Mouse (Mus musculus) retina, adult 2 months (tissue): Measurements from ENCODE around the gene Gm44511.
"Not testable (repeated sequence)": the region's sequence is repeated elsewhere in the genome, so short reads cannot be mapped to it uniquely, and the experiment has no call there.

ENCODE experiments used
- DNase-seq: peaks from one replicate; pipeline ENCODE4 v3.0.0-alpha.2; 2012; ENCODE audit warnings: low read depth, low spot score

Gm44511 gene

DNA sequence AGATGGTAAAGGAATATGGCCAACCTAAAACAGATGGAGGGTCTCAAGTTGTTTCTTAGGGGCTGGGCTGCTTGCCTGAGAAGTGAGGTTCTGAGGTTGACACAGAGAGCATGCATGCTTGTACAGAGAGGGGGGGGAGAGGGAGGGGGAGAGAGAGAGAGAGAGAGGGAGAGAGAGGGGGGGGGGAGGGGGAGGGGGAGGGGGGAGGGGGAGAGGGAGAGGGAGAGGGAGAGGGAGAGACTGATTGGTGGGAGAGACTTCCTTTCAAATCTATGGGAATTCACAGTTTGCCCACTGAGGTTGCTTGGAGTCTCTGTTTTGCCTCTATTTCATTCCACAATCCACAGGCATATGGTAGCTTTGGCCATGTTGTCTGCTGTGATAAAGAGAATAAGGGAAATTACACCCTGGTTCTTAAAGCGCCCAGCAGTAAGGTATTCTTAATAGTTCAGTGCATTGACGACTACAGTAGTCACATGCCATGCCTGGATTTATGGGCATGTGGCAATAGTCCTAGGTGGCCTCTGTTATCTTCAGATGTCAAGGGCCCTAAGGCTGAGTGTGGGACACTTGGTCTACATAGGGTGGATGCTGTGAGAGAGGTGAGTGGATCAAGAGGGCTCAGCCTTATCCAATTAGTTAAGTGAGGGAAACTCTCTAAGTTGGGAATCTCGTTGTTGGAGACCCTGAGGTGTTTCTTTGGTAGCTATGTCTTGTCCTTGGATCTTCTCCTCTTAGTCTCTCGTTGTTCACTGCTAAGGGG lies 15.4 kb upstream of the Gm44511 start:
- no peak for DNase-seq

DNA sequence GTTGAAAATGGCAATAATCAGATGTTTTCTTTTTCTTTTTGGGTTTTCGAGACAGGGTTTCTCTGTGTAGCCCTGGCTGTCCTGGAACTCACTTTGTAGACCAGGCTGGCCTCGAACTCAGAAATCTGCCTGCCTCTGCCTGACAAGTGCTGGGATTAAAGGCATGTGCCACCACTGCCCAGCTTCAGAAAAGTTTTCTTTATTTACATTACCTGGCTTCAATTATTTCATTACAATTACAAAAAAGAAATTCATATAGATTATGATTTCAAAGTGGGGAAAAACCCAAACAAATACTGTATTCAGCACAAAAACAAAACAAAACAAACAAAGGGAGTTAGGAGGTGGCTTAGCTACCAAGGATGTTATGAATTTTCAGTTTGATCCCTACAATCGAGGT lies 14.6 kb upstream of the Gm44511 start:
- not testable (repeated sequence) for DNase-seq

DNA sequence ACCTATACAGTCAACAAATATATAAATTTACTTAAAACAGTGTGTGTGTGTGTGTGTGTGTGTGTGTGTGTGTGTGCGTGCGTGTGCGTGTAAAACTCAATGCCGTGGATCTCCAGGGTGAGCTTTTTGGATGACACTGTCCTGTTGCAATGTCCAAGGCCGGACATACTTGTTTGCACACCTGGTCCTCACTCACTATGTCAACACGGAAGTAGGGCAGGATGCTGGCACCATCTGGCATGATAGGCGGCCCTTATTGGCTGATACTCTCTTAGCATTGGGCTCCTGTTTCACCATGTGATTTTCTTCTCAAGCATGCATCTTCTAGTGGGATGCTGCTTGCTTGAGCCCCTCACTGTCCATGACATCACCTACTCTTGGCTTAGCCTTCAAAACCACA lies 13.8 kb upstream of the Gm44511 start:
- no peak for DNase-seq

DNA sequence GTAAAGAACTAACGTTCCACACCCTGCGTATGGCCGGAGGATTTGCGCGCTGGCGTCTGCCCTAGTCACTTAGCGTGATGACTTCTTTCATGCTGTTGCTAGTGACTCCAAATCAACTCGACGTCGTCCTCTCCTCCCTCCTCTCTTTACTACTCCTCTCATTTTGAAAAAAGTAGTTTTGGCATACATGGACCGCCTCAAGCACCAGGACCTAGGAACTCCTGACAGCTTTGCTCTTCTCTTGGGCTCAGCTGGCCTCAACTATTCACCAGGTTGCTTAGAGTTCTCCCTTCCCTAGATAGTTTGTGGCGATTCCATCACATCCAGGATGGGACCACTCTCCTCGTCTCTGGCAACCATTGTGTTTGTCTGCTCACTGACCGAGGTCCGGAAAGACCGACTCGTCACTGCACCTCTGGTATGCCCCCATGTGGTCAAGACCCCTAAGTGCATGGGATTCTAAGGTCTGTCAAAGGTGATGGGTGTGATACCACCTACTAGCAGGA lies 13.2 kb upstream of the Gm44511 start:
- DNase-seq = peak; percentile 70

DNA sequence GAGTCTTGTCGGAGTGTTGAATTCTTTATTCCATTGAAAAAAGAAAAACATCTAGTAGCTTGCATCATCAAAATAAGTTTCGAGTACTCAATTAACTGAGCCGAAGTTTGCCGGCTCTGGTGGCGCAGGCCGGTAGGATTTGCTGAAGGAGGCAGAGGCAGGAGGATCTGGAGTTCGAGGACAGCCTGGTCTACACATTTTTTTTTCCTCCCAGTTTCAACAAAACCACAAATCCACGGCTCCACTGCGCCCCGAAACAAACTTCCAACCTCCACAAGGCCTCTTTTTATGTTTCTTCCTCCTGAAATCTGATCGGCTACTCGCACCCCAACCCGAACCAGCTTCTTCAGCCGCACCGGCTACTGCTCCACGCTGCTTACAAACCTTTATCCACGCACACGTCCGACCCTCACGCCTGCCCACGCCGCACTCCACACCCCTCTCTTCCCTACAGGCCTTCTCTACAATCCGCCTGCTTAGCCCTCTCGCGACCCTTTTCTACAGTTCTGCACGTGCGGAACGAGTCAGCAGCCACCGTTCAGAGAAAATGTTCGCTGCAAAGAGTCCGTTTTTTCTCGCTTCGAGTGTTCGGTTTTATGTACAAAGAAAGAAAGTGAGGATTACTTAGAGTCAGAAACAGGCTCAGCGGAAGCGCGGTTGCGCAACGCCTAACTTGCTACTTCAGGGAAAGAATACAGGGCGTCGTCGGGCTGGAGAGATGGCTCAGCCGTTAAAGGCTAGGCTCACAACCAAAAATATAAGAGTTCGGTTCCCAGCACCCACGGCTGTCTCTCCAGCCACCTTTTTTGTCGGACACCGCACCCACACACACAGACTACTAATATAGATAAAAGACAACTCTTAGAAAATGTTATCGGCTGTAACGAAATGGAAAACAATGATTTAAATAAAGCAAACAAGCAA lies 12.5 kb upstream of the Gm44511 start:
- peak; percentile 67 for DNase-seq

DNA sequence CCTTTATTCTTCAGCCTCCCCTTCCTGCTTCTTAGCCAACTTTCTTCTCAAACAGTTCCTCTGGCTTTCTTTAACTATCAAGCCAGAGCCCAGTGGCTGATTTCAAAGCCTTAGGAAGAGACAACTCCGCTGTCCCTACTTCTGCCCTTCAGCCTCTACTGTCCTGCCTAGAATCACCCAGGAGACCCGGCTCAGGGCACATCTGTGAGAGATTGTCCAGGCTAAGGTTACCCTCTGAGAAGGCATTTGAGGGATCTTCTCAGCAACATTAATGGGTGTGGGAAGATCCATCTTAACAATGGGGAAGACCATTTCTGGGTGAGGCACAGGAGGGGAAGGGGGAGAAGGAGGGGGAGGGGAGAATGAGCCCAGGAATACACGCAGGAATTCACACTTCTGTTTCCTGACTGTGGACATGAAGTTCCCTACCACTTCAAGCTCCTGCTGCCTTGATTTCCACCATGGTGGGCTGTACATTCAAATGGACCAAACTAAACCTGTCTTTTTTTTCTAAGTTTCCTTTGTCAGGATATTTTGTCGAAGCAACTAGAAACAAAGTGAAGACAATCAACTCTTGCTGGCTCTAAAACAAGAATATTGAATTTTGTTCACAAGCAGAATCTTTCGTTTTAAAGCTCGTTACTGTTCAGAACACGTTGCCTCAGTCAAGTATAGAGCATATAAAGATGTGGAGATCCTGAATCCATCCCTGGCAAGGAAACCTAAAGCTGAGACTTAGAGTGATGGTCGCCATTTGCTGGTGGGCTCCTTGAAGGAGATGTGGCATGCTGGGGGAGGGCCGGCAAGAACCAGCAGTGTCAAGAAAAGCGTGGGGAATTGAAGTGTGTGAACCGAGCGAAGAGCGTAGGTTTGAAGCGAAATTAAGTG lies 11.6 kb upstream of the Gm44511 start:
- DNase-seq = no peak

DNA sequence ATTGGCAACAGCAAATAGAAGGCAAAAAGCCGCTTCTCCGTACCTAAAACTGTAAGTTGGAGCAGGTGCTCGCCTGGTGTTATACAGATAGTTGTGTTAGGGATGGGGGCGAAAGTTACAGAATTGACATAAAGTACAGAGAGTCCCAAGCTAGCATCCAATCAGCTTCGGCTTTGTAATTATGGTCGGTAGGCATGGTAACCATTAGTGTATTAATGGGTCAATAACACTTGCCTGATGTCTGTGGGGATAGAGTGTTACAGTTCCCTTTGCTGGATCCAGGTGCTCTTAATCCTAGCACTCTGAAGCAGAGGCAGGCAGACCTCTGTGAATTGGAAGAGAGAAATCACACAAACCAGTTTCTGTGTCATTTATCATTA lies 10.8 kb upstream of the Gm44511 start:
- DNase-seq = no peak

DNA sequence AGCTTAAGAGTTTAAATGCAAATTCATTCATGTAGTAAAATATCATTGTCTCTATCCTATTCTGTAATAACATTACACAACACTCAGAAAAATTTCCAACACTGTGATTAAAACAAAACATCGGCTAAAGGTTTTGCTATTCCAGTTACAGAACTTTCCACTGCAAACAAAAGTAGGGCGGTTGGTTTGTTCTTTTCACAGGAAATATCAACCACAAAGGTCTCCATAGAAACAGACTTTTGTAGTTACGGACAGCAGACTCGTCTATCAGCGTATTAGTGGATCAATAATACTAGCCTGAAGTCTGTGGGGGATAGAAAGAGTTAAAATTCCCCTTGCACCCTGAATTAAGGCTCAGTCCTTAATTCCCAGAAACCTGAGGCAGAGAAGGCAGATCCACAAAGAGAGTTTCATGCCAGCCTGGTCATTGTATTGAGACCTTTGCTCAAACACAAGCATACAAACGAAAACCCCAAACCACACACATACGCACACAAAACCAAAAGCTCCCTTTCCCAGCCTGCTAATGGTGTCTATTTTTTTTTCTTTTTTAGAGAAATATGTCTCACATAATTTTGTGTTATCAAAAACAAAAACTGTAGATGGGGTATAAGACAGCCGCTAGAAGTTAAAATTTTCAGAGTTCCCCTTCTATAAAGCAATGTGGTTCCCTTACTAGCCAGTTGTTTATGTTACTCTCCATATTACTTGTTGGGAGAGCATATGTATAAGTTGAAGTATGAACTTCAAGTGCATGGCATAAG lies 10.3 kb upstream of the Gm44511 start:
- no peak for DNase-seq

DNA sequence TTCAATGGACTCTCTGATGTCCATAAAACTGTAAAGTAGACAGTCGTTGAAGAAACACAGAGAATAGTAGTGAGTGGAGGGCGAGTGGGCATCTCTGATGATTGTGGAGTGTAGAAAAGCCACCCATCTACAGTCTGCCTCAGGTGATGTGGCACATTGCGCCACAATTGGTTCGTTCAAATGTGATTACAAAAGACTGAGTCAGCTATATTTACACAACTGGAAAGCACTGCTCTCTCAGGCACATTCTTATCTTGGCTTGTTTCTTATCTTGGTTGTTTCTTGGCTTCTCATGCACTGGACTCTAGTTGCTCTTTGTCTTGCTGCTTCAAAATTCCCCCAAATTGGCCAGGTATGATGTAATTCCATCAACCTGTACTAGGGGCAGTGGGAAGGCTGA lies 9.5 kb upstream of the Gm44511 start:
- DNase-seq = no peak

DNA sequence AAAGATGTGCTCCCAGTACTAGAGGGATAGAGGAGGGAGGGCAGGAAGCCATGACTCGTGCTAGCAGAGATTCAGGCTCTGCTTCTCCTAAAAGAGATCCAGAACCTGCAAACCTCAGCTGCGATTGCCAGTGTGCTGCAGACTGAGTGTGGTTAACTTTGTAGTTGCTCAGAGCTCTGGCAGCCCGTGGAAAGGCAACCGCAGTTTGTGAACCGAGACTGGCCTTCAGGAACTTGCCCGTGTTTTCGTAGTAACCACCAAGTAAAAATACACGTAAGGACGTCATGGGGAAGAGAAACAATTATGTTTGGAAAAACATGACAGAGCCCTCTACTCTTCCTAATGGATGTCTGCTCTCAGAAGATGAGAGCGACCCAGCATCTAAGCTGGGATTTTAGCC lies 6.9 kb upstream of the Gm44511 start:
- DNase-seq = no peak

DNA sequence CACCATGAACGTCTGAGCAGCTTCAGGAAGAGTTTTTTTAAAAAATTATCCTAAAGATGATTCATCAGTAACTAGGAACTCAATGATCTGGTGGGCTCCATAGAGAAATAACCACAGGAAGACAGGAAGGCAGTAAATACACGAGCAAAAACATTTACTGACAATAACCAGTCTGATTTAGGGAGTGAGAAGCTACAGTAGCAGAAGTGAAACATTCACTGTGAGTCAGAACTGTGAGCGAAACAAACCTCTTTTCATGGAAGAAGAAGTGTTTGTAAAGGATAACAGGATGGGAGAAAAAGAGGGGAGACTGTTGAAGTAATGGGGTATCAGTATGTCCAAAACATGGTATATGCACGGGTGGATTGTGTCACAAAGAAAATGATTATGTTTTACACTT lies 3.7 kb upstream of the Gm44511 start:
- no peak for DNase-seq

DNA sequence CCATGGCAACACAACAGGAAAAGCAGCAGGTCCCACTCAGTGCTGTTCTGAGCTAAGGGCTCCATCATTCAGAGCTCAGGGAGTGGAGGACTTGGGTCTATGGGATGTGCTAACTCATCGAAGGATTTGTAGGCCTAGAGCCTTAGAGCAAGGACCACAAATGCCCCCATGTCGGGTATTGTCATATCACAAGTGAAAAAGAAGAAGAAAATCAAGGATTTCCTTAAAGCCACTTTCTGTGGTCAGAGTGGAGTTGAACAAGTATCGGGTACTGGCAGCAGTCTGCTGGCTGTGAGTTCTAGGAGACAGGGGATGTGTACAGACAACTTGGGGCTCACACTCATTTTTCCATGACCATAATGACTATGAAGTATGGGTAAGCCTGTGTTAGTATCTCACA lies 666 bp upstream of the Gm44511 start:
- DNase-seq = no peak

DNA sequence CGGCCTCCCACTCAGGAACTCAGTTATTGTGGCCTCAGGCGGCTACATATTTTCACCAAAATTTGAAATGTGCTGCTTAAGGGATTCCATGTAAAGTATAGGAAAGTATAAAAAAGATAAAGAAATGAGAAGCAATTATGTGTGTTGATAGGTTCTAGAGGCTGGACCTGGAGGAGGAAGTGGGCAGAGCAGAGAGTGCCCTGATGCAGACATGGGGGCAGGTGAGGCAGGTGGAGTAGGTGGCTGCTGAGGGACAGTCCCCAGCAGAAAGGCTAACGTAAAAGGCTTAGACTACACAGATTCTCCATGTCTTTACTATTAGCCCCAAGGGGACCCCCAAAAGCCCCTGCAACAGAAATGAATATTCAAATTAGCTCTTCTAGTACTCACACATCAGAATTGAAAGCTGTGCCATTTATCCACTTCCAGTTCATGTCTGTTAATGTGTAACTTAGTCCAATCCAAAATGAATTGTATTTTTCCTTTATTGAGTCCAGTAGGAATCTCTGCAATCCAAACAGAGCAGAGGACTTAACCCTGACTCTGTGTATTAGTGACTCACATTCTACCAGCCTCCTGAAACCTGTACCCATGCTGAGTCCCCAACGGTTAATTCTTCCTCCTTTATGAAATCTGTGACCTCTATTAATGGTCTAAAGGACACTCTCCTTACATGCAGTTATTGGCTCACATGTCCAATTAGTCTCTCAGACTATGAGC lies 7.9 kb downstream of the Gm44511 start:
- DNase-seq = no peak

DNA sequence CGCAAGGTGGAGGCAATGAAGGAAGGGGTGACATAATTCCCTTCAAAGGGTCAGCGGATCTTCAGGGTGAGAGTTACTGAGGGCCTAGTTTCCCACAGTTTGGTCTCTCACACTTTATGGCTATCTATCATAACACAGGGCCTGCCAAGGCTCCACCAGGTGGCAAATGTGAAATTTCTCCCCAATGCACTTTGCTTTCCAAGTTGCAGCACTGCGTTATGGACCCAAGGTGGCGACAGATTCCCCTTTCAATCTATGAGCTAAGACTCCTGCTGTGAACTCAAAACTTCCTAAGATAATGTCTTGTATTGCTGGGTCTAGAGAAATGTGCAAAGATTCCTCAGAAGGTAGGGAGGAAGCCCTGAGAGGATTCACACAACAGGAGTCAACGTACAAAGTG lies 17.6 kb downstream of the Gm44511 start:
- no peak for DNase-seq

DNA sequence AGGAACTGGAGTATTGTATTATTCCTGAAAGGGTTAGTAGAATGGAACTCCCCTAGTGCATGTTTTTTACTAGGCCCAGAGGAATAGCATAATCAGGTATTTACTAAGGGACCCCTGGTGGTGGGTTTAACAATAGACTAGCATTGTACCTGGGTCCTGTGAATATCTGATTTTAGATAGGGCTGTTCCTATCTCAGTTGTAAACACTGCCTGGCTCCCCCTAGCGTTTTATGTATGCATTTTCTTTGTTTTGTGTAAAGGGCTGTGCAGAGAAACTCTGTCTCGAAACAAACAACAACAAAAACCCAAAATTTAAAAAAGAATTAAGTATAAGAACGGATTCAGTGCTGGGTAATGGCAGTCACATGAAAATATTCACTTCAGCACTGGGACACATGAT lies 19.1 kb downstream of the Gm44511 start:
- DNase-seq = no peak

DNA sequence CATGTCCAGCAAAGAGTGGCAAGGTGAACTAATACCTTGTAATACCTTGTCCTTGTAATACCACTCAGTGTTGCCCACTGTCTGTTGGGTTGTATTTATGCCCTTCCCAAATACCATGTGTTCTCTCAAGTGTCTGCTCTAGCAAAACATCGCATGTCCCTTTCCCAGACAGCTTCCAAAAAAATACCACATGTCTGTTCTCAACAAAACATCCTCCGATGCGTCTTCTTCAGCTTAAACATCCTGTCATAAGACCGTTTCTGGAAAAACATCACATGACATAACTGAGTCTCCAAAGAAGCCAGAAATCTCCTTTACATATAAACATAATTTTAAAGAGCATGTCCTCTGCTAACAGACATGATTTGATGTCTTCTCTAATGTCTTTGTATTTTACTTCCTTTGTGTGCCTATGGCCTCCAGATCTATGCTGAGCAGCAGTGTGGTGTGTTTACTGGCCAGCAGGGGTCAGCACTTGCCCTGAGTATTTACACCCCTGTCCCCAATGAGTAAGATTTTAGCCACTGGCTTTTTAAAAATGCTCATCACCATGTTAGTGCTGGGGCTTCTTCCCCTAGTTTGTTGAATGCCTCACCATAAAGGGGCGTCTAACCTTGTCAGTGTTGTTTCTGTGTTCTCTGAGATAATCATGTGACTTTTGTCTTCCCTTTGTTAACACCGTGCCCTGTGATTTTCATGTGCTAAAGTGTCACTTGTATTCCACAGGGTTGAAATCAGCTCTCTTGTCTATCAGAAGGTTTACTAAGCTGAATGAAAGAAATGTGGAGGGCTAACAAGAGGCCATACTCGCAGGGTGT lies 21.1 kb downstream of the Gm44511 start:
- DNase-seq = not testable (repeated sequence)

DNA sequence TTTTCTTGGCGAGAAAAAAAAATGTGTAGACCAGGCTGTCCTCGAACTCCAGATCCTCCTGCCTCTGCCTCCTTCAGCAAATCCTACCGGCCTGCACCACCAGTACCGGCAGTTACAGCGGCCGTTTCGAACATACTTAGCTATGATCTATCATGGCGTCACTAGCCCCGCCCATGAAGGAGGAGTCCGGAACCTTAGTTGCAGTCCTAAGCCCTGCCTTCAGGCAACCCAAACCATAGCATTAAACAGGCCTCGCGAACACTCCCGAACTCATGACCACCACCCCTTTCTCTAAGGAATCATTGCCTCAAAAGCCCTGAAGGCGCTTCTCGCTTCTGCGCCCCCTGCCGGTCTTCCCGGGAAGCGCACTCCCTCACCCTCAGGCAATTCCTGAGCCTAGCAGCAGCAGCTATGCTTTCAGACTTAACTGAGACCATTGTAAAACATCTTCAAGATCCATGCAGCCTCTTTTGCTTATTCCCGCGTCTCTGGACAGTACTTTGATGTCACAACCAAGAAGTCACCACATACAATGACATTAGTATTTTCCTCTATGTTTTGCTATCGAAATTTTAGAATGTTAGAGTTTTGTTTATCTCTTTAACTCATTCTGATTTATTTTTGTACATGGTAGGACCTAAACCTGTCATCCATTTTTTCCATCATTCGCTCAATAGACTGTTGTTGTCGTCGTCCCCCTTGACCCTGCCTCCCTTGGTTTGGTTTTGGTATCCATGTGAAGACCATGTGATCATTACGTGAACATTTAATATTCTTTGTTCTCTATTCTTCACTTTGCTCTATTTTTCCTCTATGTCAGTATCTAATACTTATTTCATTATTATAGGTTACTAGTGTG lies 22.9 kb downstream of the Gm44511 start:
- DNase-seq = peak; percentile 96

DNA sequence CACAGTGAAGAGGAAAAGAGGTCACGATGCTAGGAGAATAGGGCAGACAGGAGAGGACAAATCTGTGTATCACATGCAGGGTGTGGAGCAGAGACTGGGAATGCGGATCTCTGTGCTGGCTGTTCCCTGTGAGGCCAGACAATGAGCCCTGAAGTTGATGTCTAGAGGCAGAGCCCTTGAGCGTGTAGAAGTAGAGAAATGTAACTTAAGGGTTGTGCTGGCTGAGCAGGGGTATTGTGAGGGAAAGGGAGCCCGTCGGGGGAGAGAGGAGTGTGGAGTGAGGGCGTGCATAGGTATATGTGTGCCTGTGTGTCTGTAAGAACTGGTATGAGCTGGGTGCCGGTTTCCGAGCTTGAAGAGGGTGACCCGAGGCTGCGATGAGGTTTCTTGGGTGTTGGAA lies 23.6 kb downstream of the Gm44511 start:
- no peak for DNase-seq
